Mouse (Mus musculus): ENCODE data around the gene Cyth4.

Cyth4 gene

DNA sequence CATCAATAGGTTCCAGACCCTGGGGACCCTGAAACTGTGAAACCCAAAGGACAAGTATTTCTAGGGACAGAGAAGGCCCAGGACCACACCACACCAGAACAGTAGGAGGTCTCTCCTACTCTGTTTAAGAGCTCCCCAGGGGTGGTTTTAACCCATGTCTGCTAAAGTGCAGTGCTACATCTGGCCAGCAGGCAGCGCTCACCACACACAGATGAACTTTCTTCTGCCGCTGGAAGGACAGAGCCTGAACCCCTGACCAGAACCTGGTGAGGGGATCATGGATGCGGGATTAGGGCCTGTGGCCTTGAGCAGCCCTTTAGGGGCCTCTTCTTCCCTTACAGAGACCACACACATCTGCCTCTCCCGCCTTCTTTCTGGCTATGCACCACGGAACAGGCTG lies 26.6 kb downstream of the Cyth4 start:
- peak; percentile 78 for DNase-seq

DNA sequence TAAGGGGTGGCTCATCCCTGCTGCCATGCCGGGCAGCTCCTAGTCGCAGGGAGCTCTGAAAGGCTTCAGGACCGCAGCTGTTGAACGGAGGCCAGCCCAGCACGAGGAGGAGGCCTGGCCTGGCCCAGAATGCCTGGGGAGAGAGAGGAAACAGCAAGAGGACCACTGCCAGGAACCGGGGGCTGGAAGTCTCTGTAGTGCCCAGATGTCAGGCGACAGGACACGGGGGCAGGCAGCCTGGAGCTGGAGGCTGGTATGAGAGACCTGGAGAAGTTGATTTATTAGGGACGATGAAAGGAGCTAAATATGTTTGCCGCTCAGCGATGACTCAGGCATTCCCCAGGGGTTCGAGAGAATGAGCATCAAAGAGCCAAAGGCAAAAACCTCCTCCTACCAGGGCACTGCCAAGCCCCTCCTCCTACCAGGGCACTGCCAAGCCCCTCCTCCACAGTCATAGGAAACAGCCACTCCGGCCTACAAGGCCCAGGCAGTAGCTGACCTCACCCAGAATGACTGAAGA lies 27.6 kb downstream of the Cyth4 start:
- DNase-seq: peak; percentile 56

DNA sequence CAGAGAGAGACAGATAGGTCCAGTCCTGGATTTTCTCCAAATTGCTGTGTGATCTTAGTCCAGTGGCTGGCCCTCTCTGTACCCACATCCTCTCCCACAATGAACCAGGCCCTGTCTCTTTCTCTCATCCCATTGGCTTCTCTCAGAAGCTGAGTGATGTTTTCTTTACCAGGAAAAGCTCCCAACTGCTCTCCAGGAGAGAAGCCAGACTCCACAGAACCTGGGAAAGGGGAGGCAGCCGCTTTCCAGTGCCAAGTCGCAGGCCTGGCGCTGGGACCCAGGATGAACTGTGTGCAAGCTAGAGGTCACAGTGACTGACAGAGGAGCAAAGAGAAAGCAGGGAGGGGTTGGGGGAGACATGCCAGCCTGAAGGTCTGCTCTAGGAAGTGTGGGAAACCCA lies 28.1 kb downstream of the Cyth4 start:
- DNase-seq: no peak

DNA sequence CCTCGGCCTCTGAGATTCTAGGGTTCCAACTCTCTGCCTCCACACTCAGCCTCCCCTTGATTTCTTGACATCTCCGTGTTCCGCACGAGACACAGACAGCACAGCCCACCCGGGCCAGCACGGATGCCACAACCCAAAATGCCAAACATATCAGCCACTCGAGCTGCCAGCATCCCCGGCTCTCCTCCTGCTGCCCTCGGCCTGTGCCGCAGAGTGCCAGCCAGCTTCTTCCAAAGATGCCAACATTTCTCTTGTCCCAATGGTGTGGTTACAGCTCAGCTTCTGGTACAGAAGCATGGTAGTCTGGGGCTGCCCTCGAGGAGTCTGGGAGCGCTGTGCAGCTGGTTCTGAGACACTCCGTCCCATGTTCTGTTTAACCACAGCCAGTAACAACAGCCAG lies 29.4 kb downstream of the Cyth4 start:
- DNase-seq: no peak

DNA sequence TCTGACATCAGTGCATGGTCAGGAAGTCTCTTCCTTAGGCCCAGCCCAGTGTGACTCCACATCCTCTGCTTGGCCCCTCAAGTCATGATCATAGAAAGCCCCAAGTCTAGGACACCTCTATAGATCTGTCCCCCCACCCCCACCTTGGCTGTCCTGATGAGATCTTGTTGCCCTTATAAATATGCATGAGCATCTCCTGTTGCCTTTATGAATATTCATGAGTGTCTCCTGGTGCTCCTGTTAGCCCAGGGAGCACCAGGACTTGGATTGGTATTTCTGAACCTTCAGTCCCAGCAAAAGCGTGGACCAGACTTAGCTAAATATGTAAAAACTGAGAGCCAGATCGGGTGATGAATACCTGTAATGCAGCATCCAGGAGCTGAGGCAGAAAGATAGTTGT lies 35.5 kb downstream of the Cyth4 start:
- DNase-seq: no peak

DNA sequence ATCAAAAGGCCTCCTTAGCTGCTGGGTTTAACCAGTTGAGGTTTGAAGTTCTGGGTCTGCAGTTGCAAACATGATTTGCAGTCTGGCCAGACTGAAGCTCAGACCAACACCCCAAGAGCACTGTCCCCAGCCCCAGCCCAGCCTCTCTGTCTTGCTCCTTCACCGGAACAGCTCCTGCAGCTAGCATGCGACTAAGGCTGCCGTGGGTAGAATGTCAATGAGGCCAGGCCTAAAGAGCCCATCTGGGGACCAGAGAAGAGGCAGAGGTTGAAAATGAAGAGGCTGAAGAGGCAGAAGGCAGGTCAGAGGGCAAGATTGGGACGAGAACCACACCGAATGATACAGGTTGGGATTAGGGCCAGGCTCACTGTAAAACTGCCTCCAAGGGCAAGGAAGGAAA lies 36.6 kb downstream of the Cyth4 start:
- peak; percentile 39 for DNase-seq

DNA sequence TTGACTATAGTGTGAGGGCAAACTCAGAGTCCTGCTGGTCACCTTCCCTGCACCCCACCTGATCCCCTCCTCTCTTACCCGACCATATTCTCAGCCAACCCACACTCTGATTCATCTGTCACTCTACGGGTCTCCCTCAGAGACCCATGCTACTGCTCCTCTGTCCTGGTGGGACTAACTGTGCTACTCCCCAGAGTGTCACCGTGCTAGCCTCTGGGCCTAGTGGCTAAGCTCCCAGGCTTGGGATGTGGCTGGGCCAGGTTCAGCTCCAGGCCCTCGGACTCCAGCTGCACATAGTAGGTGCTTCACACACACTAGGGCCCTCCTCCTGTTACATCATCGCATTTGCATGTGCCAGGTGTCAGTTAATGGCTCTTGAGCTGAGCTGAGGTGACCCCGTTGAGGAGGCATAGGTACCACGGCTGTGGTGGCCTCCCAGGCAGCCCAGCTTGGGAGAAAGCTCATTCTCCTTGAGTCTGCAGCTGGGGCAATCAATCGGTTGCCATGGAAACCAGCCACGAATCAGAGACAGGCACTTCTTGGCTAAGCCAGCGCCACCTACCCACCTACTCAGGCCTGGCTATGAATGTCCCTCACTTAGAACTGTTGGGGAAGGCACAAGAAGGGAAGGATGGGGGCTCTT lies 37.4 kb downstream of the Cyth4 start:
- DNase-seq: peak; percentile 50

DNA sequence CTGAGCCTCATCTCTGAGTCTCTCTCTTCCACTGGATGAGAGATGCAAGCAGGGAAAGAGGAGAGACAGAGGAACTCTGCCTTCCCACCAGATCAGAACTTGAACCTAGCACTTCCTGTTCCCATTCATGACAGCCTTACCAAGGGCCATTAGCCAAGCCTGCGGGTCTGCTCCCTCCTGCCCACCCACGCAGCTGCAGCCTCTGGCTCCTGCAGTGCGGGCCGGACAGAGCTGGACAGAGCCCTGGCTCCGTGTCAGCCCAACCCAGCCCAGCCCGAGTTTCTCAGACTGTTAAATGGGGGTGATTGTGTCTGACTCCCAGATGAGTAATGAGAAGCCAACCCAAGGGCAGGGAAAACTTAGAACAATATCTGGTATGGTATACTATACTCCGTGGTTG lies 38.4 kb downstream of the Cyth4 start:
- DNase-seq: peak; percentile 30

DNA sequence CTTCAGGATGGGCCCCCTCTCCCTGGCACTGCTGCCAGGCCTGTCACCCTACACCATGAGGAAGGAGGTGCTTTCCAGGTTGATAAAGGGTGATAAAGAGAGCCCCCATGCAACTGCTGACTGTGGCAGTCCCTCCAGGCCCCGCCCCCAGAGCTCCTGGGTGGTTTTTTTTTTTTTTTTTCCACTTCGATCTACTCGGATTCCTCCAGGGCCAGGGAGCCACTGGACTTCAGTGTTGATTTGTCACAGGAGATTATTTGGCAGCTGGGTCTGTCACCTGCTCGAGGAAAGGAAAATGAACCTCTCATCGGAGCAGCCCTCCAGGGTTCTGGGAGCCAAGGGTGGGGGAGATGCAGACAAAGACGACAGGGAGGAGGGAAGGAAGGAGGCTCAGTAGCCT lies 46.8 kb downstream of the Cyth4 start:
- DNase-seq: no peak

DNA sequence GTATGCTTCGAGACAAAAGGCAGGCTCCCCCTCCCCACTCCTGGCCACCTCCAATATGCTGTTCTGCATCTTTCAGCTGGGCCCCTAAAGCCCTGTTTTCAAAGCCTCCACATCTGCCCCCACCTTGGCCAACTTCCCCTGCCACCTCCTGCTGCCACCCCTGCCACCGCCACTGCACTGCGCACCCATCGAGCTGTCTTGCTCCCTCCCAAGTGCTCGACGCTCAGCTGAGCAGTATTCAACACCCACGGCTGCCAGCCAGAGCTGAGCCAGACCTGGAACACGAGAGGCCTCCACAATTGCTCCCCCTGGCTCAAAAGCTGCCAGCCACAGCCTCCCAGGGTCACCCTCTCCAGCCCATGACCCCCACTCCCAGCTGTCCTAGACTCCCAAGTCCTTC lies 47.8 kb downstream of the Cyth4 start:
- no peak for DNase-seq

DNA sequence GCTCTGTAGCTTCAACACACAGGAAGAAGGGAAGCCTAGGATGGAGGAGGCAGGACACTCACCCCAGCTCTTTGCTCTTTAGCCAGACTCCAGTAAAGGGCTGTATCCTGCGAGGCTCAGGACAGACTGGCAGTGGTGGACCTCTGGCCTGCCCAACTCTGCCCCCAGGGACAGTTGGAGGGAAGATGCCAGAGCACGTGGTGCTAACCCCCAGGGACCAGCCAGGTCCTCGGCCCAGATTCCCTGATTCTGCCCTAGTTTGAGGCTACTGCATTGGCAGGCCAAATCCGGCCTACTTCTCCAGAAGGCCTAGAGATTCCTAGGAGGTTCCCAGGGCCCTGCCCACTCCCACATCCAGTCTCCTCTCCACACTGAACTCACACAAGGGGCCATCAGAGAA lies 50.9 kb downstream of the Cyth4 start:
- no peak for DNase-seq

DNA sequence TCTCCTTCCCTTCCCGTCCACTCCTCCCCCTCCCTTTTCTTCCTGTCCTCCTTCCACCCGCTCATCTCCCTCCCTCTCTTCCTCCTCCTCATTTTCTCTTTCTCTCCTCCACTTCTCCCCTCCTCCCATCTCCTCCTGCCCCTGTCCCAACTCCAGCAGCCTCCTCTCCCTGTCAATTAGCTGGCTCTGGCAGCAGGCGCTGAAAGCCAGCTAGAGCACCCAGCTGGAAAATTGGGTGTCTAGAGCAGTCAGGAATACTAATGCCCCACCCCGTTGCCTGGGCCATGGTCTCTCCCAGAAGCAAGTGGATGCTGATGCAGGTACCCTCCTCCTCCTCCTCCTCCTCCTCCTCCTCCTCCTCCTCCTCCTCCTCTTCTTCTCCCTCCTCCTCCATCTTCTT lies 54.3 kb downstream of the Cyth4 start:
- no peak for DNase-seq

DNA sequence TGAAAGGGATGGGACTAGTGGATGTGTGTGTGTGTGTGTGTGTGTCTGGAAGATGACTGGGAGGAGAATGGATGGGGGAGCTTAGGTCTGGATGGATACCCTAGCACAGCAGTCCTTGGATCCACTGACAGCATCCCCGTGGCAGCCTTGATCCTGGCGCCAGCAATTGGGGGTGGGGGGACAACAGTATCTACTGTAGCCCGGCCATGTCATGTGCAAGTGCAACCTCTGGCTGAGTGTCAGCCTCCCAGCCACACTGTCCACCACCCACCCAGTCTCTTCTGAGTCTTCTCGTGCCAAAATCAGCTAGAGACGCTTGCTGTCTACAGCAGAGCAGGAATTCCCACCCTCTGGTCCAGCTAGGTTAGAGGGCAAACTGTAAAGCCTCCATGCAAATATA lies 67.4 kb downstream of the Cyth4 start:
- no peak for DNase-seq

DNA sequence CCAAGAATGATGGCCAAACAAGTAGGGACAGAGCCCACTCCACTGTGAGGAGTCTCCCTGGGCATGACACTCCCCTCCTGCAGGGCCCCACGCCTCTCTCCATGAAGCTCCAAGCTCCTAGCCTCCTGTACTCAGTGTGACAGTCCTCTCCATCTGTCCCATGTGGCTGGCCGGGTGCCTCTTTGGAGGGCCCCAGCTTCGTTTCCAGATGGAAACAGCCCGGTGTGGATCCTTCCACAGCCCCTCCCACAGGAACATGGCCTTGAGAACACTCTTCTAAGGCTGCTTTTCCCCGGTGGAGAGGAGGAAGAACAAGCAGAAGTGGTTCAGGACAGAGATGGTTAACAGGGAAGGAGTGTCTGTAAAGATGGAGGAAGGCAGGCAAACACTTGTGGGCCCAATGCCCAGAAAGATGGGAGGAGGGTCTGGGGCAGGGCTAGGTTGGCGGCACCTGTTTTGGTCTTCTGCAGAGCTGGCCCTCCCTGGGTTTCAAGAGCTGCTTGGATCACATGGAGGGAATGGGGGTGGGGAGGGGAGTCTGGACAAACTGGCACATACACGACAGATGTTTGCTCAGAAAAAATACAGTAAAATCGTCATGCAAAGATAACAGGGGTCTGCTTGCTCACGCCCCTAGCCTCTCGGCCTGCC lies 72.5 kb downstream of the Cyth4 start:
- DNase-seq: no peak

DNA sequence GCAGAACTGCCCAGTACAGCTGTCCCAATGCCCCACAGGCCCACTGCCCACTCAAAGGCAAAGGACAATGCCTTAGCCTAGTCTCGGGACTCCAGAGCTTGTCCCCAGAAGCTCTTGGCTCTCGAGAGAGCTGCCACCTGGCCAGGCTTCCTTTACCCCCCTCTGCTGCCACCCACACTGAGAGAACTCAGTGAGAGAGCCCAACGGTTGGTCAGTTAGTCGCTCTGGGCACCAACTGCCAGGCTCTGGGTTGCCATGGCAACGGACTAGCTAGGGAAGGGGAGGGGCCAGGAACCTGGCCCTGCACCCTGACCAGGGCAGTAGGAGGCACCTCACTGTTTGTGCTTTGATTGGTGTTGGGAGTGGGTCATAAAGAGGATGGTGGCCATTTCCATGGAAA lies 73.5 kb downstream of the Cyth4 start:
- peak; percentile 65 for DNase-seq
